Mouse (Mus musculus): ENCODE results near the gene Hinfp. TPM values are rescaled to one million over a fixed set of nuclear protein-coding genes. Genes with fewer than 3 reads are reported as not detected.

Hinfp gene
- 10.0 and 11.3 TPM in 2 replicates for polyA plus RNA-seq (2015; fragmentation: Nextera tagmentation; extraction: Ambion mirVana)

DNA sequence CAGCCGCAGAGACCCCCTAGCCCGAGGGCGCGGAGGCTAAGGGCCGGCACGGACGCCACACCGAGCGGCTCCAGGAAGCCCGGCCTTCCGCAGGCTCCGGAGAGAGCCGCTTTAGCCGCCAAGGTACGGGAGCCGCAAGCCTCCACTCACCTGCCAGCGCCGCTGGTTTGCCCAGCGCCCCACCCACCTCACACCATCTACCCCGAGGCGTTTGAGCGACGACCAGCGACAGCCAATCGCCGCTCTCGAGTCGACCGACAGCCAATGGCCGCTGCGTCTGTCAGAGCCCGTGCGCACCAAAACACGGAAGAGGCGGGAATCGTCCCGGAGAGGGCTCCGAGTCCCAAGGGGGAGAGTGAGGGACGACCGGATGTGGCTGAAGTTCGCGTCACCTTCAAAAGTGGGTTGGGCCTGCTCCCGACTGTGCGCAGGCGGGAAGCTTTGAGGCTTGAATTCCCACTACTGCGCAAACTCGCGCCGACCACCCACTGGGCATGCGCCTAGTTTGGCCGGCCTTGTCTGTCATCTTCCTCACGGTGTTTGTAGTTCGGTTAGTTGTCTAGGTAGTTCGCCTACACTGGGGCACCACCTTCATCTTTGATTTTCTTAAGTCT, at the start of gene Hinfp:
Gene Hinfp (minus strand): TSS at position 206 of the 614 bp plus-strand sequence.
- H3K27me3 ChIP-seq (replicated peaks; ENCODE audit: insufficient read depth, low read length): no peaks in the 10 kb centered on the region
- under 1% methylated on average over 52 of the region's 54 CpGs for WGBS
- no peak for TF ChIP-seq EP300 (IDR thresholded peaks at IDR 0.05)
- no peak for TF ChIP-seq CTCF (IDR thresholded peaks at IDR 0.05)
- H3K27ac ChIP-seq (ENCODE audit: low read length): peak within 1 kb of the TSS; percentile 87
- H3K4me2 ChIP-seq (replicated peaks; ENCODE audit: low read depth, low read length): peak within 1 kb of the TSS; percentile 86
- peak within 1 kb of the TSS; percentile 95 for H3K4me3 ChIP-seq (ENCODE audit: low read depth, low read length)
- DNase-seq (ENCODE audit: low spot score) (peak; percentile 100), ATAC-seq (peak; percentile 99)
- H3K4me1 ChIP-seq (ENCODE audit: insufficient read depth, low read depth, low read length): peaks cover 5% of the 10 kb centered on the region; the same call in 1 of the 2 replicates
- H3K9me3 ChIP-seq (ENCODE audit: low read length): no peaks in the 10 kb centered on the region
- peak within 1 kb of the TSS; percentile 93 for H3K9ac ChIP-seq (replicated peaks; ENCODE audit: low read depth)
- no peaks in the 10 kb centered on the region for H3K36me3 ChIP-seq (ENCODE audit: insufficient read depth, low read length)

DNA sequence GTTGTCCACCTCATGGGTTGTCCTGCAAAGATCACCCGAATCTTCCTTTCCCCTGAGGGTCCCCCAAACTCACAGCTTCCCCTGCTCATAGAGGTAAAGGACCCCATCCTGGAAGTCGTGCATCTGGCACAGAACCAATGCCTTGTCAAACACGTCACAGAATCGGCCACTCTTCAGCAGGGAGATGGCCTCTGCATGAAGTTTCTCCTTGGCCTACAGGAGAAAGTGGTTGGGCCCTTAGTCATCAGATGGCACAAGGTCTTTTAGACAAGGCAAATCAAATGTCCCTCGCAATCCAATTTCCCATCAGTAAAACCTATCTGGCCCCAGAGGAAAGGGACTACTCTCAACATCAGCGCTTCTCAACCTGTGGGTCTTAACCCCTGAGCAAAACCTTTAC, 47.7 kb upstream of the Hinfp start:
- Histone ChIP-seq H3K4me1 (ENCODE audit: insufficient read depth, low read depth, low read length) (no peaks in the 10 kb centered on the region), H3K27ac (ENCODE audit: low read length) (no peak overlapping the region), H3K27me3 (replicated peaks; ENCODE audit: insufficient read depth, low read length) (no peaks in the 10 kb centered on the region), H3K36me3 (ENCODE audit: insufficient read depth, low read length) (peaks cover 51% of the 10 kb centered on the region; the same call in 1 of the 2 replicates), H3K4me3 (ENCODE audit: low read depth, low read length) (no peak overlapping the region), H3K9me3 (ENCODE audit: low read length) (no peaks in the 10 kb centered on the region), H3K9ac (replicated peaks; ENCODE audit: low read depth) (no peak overlapping the region), H3K4me2 (replicated peaks; ENCODE audit: low read depth, low read length) (no peak overlapping the region)
- no peak for ATAC-seq
- TF ChIP-seq EP300 (IDR thresholded peaks at IDR 0.05): no peak
- no peak for DNase-seq (ENCODE audit: low spot score)
- WGBS: 85% methylated on average over 6 of the region's 6 CpGs

DNA sequence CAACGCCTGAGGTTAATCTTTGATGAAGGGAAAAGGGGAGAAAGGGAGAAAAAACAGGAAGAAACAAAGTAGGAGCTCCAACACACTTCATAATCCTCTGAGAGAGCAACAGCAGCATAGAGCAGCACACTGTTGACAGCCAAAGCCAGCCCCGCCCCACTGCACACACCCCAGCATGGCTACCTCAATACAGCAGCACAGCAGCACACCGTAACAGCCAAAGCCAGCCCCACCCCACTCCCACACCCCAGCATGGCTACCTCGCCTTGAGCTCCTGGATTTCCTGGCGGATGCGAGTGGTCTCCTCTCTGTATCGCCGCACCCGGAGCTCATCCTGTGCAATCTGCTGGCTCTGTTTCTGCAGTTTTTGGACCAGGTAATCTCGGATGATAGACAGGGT, 46.9 kb upstream of the Hinfp start:
- TF ChIP-seq CTCF (IDR thresholded peaks at IDR 0.05): no peak
- WGBS: 95% methylated on average over 10 of the region's 10 CpGs

GRCm38 (mm10) chr9:44351396-44351795, 45.9 kb upstream of the Hinfp start:
- no peak overlapping the region for H3K4me3 ChIP-seq (ENCODE audit: low read depth, low read length)
- WGBS: 95% methylated on average over 4 of the region's 4 CpGs
- DNase-seq (ENCODE audit: low spot score) (no peak), ATAC-seq (no peak)
- H3K4me2 ChIP-seq (replicated peaks; ENCODE audit: low read depth, low read length): no peak overlapping the region
- TF ChIP-seq EP300 (IDR thresholded peaks at IDR 0.05) (no peak), CTCF (IDR thresholded peaks at IDR 0.05) (no peak)
- no peaks in the 10 kb centered on the region for H3K4me1 ChIP-seq (ENCODE audit: insufficient read depth, low read depth, low read length)
- no peak overlapping the region for H3K9ac ChIP-seq (replicated peaks; ENCODE audit: low read depth)
- no peaks in the 10 kb centered on the region for H3K27me3 ChIP-seq (replicated peaks; ENCODE audit: insufficient read depth, low read length)
- peaks cover 51% of the 10 kb centered on the region; the same call in 1 of the 2 replicates for H3K36me3 ChIP-seq (ENCODE audit: insufficient read depth, low read length)
- no peak overlapping the region for H3K27ac ChIP-seq (ENCODE audit: low read length)
- H3K9me3 ChIP-seq (ENCODE audit: low read length): no peaks in the 10 kb centered on the region

More for the DNA sequence above, 46.9 kb upstream of the Hinfp start:
- Histone ChIP-seq H3K9ac (replicated peaks; ENCODE audit: low read depth) (no peak overlapping the region), H3K9me3 (ENCODE audit: low read length) (no peaks in the 10 kb centered on the region), H3K4me3 (ENCODE audit: low read depth, low read length) (no peak overlapping the region), H3K36me3 (ENCODE audit: insufficient read depth, low read length) (peaks cover 53% of the 10 kb centered on the region; the same call in 1 of the 2 replicates), H3K4me1 (ENCODE audit: insufficient read depth, low read depth, low read length) (no peaks in the 10 kb centered on the region), H3K27ac (ENCODE audit: low read length) (no peak overlapping the region), H3K27me3 (replicated peaks; ENCODE audit: insufficient read depth, low read length) (no peaks in the 10 kb centered on the region), H3K4me2 (replicated peaks; ENCODE audit: low read depth, low read length) (no peak overlapping the region)
- ATAC-seq (no peak), DNase-seq (ENCODE audit: low spot score) (no peak)

DNA sequence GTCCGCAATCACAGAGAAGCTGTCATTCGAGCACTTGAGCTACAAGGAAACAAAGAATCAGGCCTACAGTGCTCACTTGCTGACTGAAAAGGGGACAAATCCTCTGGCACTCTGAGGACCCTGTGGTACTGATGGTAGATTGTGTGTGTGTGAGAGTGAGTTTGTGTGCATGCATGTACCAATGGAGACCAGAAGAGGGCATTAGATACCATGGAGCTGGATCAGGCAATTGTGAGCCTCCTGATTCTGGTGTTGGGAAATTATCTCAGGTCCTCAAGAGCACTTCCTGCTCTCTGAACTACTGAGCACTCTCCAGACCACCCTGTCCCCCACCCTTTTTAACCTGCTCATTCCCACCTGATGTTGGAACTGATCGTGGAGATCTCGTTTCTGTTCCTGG, 43.1 kb upstream of the Hinfp start:
- H3K4me3 ChIP-seq (ENCODE audit: low read depth, low read length): no peak overlapping the region
- H3K27me3 ChIP-seq (replicated peaks; ENCODE audit: insufficient read depth, low read length): no peaks in the 10 kb centered on the region
- no peak for DNase-seq (ENCODE audit: low spot score)
- H3K9ac ChIP-seq (replicated peaks; ENCODE audit: low read depth): no peak overlapping the region
- H3K9me3 ChIP-seq (ENCODE audit: low read length): no peaks in the 10 kb centered on the region
- 97% methylated on average over 4 of the region's 4 CpGs for WGBS
- H3K27ac ChIP-seq (ENCODE audit: low read length): no peak overlapping the region
- peaks cover 28% of the 10 kb centered on the region; the same call in 1 of the 2 replicates for H3K36me3 ChIP-seq (ENCODE audit: insufficient read depth, low read length)
- no peak for ATAC-seq
- no peak overlapping the region for H3K4me2 ChIP-seq (replicated peaks; ENCODE audit: low read depth, low read length)
- H3K4me1 ChIP-seq (ENCODE audit: insufficient read depth, low read depth, low read length): no peaks in the 10 kb centered on the region
- TF ChIP-seq EP300 (IDR thresholded peaks at IDR 0.05) (no peak), CTCF (IDR thresholded peaks at IDR 0.05) (peak; percentile 34)

- Histone ChIP-seq H3K27ac (ENCODE audit: low read length) (no peak overlapping the region), H3K4me2 (replicated peaks; ENCODE audit: low read depth, low read length) (no peak overlapping the region), H3K36me3 (ENCODE audit: insufficient read depth, low read length) (peaks cover 24% of the 10 kb centered on the region; the same call in 1 of the 2 replicates), H3K4me3 (ENCODE audit: low read depth, low read length) (no peak overlapping the region), H3K27me3 (replicated peaks; ENCODE audit: insufficient read depth, low read length) (no peaks in the 10 kb centered on the region), H3K9me3 (ENCODE audit: low read length) (no peaks in the 10 kb centered on the region), H3K4me1 (ENCODE audit: insufficient read depth, low read depth, low read length) (peaks cover 8% of the 10 kb centered on the region; the same call in 1 of the 2 replicates), H3K9ac (replicated peaks; ENCODE audit: low read depth) (no peak overlapping the region)
- DNase-seq (ENCODE audit: low spot score) (no peak), ATAC-seq (no peak)
- TF ChIP-seq EP300 (IDR thresholded peaks at IDR 0.05): no peak
- no peak for TF ChIP-seq CTCF (IDR thresholded peaks at IDR 0.05)
- WGBS: 74% methylated on average over 4 of the region's 4 CpGs
Measured at GRCm38 (mm10) chr9:44347621-44348020, 42.1 kb upstream of the Hinfp start.

Data from lung, postnatal 0 days (tissue).